Mouse (Mus musculus): ENCODE results near the gene Cyp4f40.
"Not testable (repeated sequence)": the region's sequence is repeated elsewhere in the genome, so short reads cannot be mapped to it uniquely, and the experiment has no call there.

Cyp4f40 gene

GRCm38 (mm10) chr17:32658712-32659111, at the start of gene Cyp4f40:
Cyp4f40 (plus strand) TSS chr17:32658900.
- DNase-seq (ENCODE audit: low spot score in 2 of 2) = peak in 1 of 2 experiments; percentile 55

- DNase-seq (ENCODE audit: low spot score in 2 of 2) = not testable (repeated sequence)
Measured at GRCm38 (mm10) chr17:32610231-32610630, 48.5 kb upstream of the Cyp4f40 start.

- DNase-seq (ENCODE audit: low spot score in 2 of 2) = no peak
Measured at GRCm38 (mm10) chr17:32610896-32611295, 47.8 kb upstream of the Cyp4f40 start.

- no peak for DNase-seq (ENCODE audit: low spot score in 2 of 2)
Measured at GRCm38 (mm10) chr17:32612417-32612816, 46.3 kb upstream of the Cyp4f40 start.

GRCm38 (mm10) chr17:32617252-32617651, 41.4 kb upstream of the Cyp4f40 start:
- DNase-seq (ENCODE audit: low spot score in 2 of 2) = no peak

- not testable (repeated sequence) for DNase-seq (ENCODE audit: low spot score in 2 of 2)
Measured at GRCm38 (mm10) chr17:32621018-32621417, 37.7 kb upstream of the Cyp4f40 start, which contains the start of gene Cyp4f37. Cyp4f37 (plus strand) TSS chr17:32621309.

GRCm38 (mm10) chr17:32629726-32630125, 29.0 kb upstream of the Cyp4f40 start:
- not testable (repeated sequence) for DNase-seq (ENCODE audit: low spot score in 2 of 2)

GRCm38 (mm10) chr17:32631936-32632335, 26.8 kb upstream of the Cyp4f40 start:
- no peak for DNase-seq (ENCODE audit: low spot score in 2 of 2)

- DNase-seq (ENCODE audit: low spot score in 2 of 2) = not testable (repeated sequence)
Measured at GRCm38 (mm10) chr17:32634242-32634971, 24.3 kb upstream of the Cyp4f40 start.

GRCm38 (mm10) chr17:32634972-32635314, 23.8 kb upstream of the Cyp4f40 start:
- DNase-seq (ENCODE audit: low spot score in 2 of 2) = peak; percentile 80 to 86

- no peak for DNase-seq (ENCODE audit: low spot score in 2 of 2)
Measured at GRCm38 (mm10) chr17:32636341-32636740, 22.4 kb upstream of the Cyp4f40 start.

GRCm38 (mm10) chr17:32637151-32637550, 21.5 kb upstream of the Cyp4f40 start:
- no peak for DNase-seq (ENCODE audit: low spot score in 2 of 2)

- peak in 1 of 2 experiments; percentile 37 for DNase-seq (ENCODE audit: low spot score in 2 of 2)
Measured at GRCm38 (mm10) chr17:32646631-32647030, 12.1 kb upstream of the Cyp4f40 start.

- no peak for DNase-seq (ENCODE audit: low spot score in 2 of 2)
Measured at GRCm38 (mm10) chr17:32653860-32654259, 4.8 kb upstream of the Cyp4f40 start.

- no peak for DNase-seq (ENCODE audit: low spot score in 2 of 2)
Measured at GRCm38 (mm10) chr17:32657041-32657440, 1.7 kb upstream of the Cyp4f40 start.

- no peak for DNase-seq (ENCODE audit: low spot score in 2 of 2)
Measured at GRCm38 (mm10) chr17:32658246-32658645, 454 bp upstream of the Cyp4f40 start.

- DNase-seq (ENCODE audit: low spot score in 2 of 2) = no peak
Measured at GRCm38 (mm10) chr17:32673976-32674375, 15.3 kb downstream of the Cyp4f40 start.

GRCm38 (mm10) chr17:32676040-32676635, 17.4 kb downstream of the Cyp4f40 start:
- DNase-seq (ENCODE audit: low spot score in 2 of 2) = peak in 1 of 2 experiments; percentile 21

- no peak for DNase-seq (ENCODE audit: low spot score in 2 of 2)
Measured at GRCm38 (mm10) chr17:32680404-32680803, 21.7 kb downstream of the Cyp4f40 start.

GRCm38 (mm10) chr17:32685048-32685750, 26.5 kb downstream of the Cyp4f40 start, which contains the start of gene Cyp4f15:
Cyp4f15 (plus strand) TSS chr17:32685627.
- DNase-seq (ENCODE audit: low spot score in 2 of 2) = peak; percentile 40 to 61

GRCm38 (mm10) chr17:32686722-32687121, 28.0 kb downstream of the Cyp4f40 start:
- DNase-seq (ENCODE audit: low spot score in 2 of 2) = no peak

- no peak for DNase-seq (ENCODE audit: low spot score in 2 of 2)
Measured at GRCm38 (mm10) chr17:32690959-32691358, 32.3 kb downstream of the Cyp4f40 start.
